Mouse (Mus musculus): Measurements from ENCODE around the gene Ccr1l1. TPM values are rescaled to one million over a fixed set of nuclear protein-coding genes. Genes with fewer than 3 reads are reported as not detected.

Ccr1l1 gene
- polyA plus RNA-seq, 1 experiment, result not detected

DNA sequence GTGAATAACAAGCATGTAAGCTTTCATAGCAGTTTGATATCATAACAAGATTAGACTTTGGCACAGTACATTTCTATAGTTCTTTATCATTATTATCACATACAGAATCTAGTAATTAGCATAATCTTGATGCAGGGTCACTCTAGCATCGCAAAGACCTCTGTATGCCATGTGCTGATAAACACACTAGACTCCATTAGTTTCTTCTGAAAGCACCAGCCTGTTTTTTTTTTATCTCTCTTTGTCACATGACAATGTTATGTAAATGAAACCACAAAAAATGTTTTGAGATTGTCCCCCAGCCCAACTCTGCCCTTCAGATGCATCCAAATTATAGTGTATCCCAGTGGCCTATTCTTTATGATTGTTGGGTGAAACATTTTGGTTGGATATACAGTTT is 30.4 kb downstream of the Ccr1l1 start:
- 88% methylated on average over 1 of the region's 1 CpGs for WGBS
- no peak overlapping the region for H3K27ac ChIP-seq (ENCODE audit: control insufficient read depth, insufficient read depth, low read length)

DNA sequence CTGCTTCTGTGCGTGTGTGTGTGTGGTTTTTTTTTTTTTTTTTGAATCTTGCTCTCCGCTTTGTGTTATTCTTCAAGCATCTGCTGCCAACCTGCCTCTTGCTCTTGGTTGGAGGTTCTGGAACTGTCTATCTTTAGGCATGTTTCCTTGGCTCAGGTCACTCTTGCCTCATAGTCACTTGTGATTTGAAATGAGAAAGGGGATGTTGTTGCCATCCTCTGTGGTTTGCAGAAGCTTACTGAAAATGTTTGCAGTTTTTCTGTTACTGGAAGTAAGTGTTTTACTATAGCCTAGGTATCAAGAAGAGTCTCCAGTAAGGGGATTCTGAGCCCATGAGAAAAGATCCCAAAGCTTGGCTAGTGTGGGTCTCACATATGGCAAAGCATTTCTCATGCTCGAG is 36.2 kb downstream of the Ccr1l1 start:
- DNase-seq, result no peak
- H3K4me1 ChIP-seq (replicated peaks; ENCODE audit: control insufficient read depth, insufficient read depth, low read length), result peaks cover 2% of the 10 kb centered on the region; the same call in 1 of the 2 replicates
- H3K36me3 ChIP-seq (ENCODE audit: control insufficient read depth, insufficient read depth, low read length), result no peaks in the 10 kb centered on the region
- H3K27me3 ChIP-seq (ENCODE audit: control insufficient read depth, insufficient read depth, low read length), result no peaks in the 10 kb centered on the region
- TF ChIP-seq POLR2A (IDR thresholded peaks at IDR 0.05; ENCODE audit: control insufficient read depth, extremely low read depth, insufficient read depth, low read length, poor library complexity) (no peak), CTCF (IDR thresholded peaks at IDR 0.05; ENCODE audit: borderline replicate concordance, control insufficient read depth, extremely low read depth, insufficient read depth, low read length, poor library complexity) (no peak)
- no peak overlapping the region for H3K4me3 ChIP-seq (ENCODE audit: control insufficient read depth, insufficient read depth, low read length)
- no peak overlapping the region for H3K27ac ChIP-seq (ENCODE audit: control insufficient read depth, insufficient read depth, low read length)
- 65% methylated on average over 3 of the region's 3 CpGs for WGBS

More for the DNA sequence above, 30.4 kb downstream of the Ccr1l1 start:
- 0 out of 2 replicates have a peak, but pooled peaks cover 2% of the 10 kb centered on the region for H3K4me1 ChIP-seq (replicated peaks; ENCODE audit: control insufficient read depth, insufficient read depth, low read length)
- no peaks in the 10 kb centered on the region for H3K27me3 ChIP-seq (ENCODE audit: control insufficient read depth, insufficient read depth, low read length)
- DNase-seq, result no peak
- no peaks in the 10 kb centered on the region for H3K36me3 ChIP-seq (ENCODE audit: control insufficient read depth, insufficient read depth, low read length)
- no peak overlapping the region for H3K4me3 ChIP-seq (ENCODE audit: control insufficient read depth, insufficient read depth, low read length)
- TF ChIP-seq CTCF (IDR thresholded peaks at IDR 0.05; ENCODE audit: borderline replicate concordance, control insufficient read depth, extremely low read depth, insufficient read depth, low read length, poor library complexity) (no peak), POLR2A (IDR thresholded peaks at IDR 0.05; ENCODE audit: control insufficient read depth, extremely low read depth, insufficient read depth, low read length, poor library complexity) (no peak)

DNA sequence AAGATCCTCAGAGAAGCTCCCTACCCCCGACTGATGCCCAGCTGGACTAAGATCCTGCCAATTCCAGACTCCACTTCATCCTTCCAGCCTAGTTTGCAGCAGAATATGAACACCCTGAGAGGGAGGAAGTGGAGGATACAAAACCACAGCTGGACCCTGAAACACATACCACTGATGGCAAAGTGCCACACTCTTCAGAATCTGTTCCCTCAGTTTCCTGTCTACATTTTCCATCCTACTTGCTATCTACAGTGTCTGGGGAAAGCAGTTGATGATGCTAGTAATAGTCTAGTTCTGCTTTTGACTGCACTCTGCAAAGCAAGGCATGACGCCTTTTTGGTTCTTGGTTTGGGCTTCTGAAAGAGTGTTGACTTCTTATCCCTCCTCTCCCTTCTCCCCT is 36.9 kb downstream of the Ccr1l1 start:
- no peaks in the 10 kb centered on the region for H3K36me3 ChIP-seq (ENCODE audit: control insufficient read depth, insufficient read depth, low read length)
- TF ChIP-seq POLR2A (IDR thresholded peaks at IDR 0.05; ENCODE audit: control insufficient read depth, extremely low read depth, insufficient read depth, low read length, poor library complexity) (no peak), CTCF (IDR thresholded peaks at IDR 0.05; ENCODE audit: borderline replicate concordance, control insufficient read depth, extremely low read depth, insufficient read depth, low read length, poor library complexity) (no peak)
- 0 out of 2 replicates have a peak overlapping the region, but pooled peaks have one; percentile 22 for H3K27ac ChIP-seq (ENCODE audit: control insufficient read depth, insufficient read depth, low read length)
- peaks cover 2% of the 10 kb centered on the region; the same call in 1 of the 2 replicates for H3K4me1 ChIP-seq (replicated peaks; ENCODE audit: control insufficient read depth, insufficient read depth, low read length)
- H3K27me3 ChIP-seq (ENCODE audit: control insufficient read depth, insufficient read depth, low read length), result no peaks in the 10 kb centered on the region
- no peak overlapping the region for H3K4me3 ChIP-seq (ENCODE audit: control insufficient read depth, insufficient read depth, low read length)
- WGBS, result 27% methylated on average over 2 of the region's 2 CpGs
- no peak for DNase-seq

DNA sequence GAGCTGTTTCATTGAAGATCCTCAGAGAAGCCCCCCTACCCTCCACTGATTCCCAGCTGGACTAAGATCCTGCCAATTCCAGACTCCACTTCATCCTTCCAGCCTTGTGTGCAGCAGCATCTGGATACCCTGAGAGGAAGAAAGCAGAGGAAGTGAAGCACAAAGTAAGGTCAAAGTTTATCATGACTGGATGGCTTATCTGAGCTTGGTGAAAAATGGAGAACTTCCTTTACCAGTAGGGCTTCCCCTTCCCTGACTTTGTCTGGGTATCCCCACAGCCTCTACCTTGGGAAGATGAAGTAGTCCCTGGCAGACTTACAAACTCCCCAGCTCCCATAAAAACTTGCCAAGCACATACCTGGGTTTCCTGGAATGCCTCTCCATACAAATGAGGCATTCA is 37.6 kb downstream of the Ccr1l1 start:
- no peak for TF ChIP-seq CTCF (IDR thresholded peaks at IDR 0.05; ENCODE audit: borderline replicate concordance, control insufficient read depth, extremely low read depth, insufficient read depth, low read length, poor library complexity)
- TF ChIP-seq POLR2A (IDR thresholded peaks at IDR 0.05; ENCODE audit: control insufficient read depth, extremely low read depth, insufficient read depth, low read length, poor library complexity), result no peak
- no peak overlapping the region for H3K27ac ChIP-seq (ENCODE audit: control insufficient read depth, insufficient read depth, low read length)
- no peaks in the 10 kb centered on the region for H3K36me3 ChIP-seq (ENCODE audit: control insufficient read depth, insufficient read depth, low read length)
- no peak for DNase-seq
- peaks cover 2% of the 10 kb centered on the region; the same call in 1 of the 2 replicates for H3K4me1 ChIP-seq (replicated peaks; ENCODE audit: control insufficient read depth, insufficient read depth, low read length)
- H3K4me3 ChIP-seq (ENCODE audit: control insufficient read depth, insufficient read depth, low read length), result no peak overlapping the region
- H3K27me3 ChIP-seq (ENCODE audit: control insufficient read depth, insufficient read depth, low read length), result no peaks in the 10 kb centered on the region

DNA sequence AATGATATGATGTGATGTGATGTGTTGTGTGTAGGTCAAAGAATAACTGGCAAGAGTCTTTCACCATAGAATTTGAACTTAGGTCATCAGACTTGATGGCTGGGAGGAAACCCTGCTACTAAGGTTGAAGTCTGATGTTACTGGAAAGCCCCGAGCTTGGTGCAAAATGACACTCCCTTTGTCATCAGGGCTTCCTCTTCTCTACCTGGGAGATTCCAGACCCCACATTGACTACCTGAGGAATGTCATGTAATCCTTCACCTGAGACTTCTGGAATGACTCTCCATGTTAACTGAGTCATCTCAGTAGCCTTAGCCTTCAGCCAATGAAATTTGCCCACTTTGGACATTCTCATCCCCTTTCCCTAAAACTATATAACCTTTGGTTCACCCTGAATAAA is 38.0 kb downstream of the Ccr1l1 start:
- TF ChIP-seq CTCF (IDR thresholded peaks at IDR 0.05; ENCODE audit: borderline replicate concordance, control insufficient read depth, extremely low read depth, insufficient read depth, low read length, poor library complexity) (no peak), POLR2A (IDR thresholded peaks at IDR 0.05; ENCODE audit: control insufficient read depth, extremely low read depth, insufficient read depth, low read length, poor library complexity) (no peak)
- DNase-seq, result no peak
- H3K4me1 ChIP-seq (replicated peaks; ENCODE audit: control insufficient read depth, insufficient read depth, low read length), result peaks cover 2% of the 10 kb centered on the region; the same call in 1 of the 2 replicates
- no peaks in the 10 kb centered on the region for H3K27me3 ChIP-seq (ENCODE audit: control insufficient read depth, insufficient read depth, low read length)
- WGBS, result 80% methylated on average over 1 of the region's 1 CpGs
- no peaks in the 10 kb centered on the region for H3K36me3 ChIP-seq (ENCODE audit: control insufficient read depth, insufficient read depth, low read length)
- H3K27ac ChIP-seq (ENCODE audit: control insufficient read depth, insufficient read depth, low read length), result no peak overlapping the region
- H3K4me3 ChIP-seq (ENCODE audit: control insufficient read depth, insufficient read depth, low read length), result no peak overlapping the region

DNA sequence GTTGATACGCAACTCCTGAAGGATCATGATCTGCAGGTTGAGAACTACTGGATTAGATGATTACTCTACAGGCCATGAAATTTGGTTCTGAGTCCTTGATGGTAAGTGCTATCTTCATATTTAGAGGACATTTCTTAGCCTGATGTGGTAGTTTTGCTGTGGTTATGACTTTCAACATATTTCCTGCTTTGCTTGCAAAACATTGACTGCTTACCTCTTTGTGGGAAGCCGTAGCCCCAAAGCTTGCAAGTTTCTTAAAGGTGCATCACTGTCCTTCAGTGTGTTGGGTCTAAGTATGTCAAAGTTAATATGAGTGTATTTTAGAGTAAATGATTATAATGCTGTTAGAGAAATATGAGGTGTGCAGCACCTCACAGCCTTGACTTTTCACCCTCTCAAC is 40.2 kb downstream of the Ccr1l1 start:
- no peak overlapping the region for H3K27ac ChIP-seq (ENCODE audit: control insufficient read depth, insufficient read depth, low read length)

More for the DNA sequence above, 40.2 kb downstream of the Ccr1l1 start:
- peaks cover 4% of the 10 kb centered on the region; the same call in 1 of the 2 replicates for H3K4me1 ChIP-seq (replicated peaks; ENCODE audit: control insufficient read depth, insufficient read depth, low read length)
- no peaks in the 10 kb centered on the region for H3K27me3 ChIP-seq (ENCODE audit: control insufficient read depth, insufficient read depth, low read length)
- no peaks in the 10 kb centered on the region for H3K36me3 ChIP-seq (ENCODE audit: control insufficient read depth, insufficient read depth, low read length)
- WGBS, result 46% methylated on average over 2 of the region's 2 CpGs
- no peak for DNase-seq
- no peak overlapping the region for H3K4me3 ChIP-seq (ENCODE audit: control insufficient read depth, insufficient read depth, low read length)
- TF ChIP-seq CTCF (IDR thresholded peaks at IDR 0.05; ENCODE audit: borderline replicate concordance, control insufficient read depth, extremely low read depth, insufficient read depth, low read length, poor library complexity) (no peak), POLR2A (IDR thresholded peaks at IDR 0.05; ENCODE audit: control insufficient read depth, extremely low read depth, insufficient read depth, low read length, poor library complexity) (no peak)

Measured in thymus, adult 2 months (tissue).